Mouse (Mus musculus) hindbrain, embryonic 10.5 days (tissue): Measurements from ENCODE around the gene Dennd2c. TPM values are rescaled to one million over a fixed set of nuclear protein-coding genes. Genes with fewer than 3 reads are reported as not detected.
A peak's percentile ranks its signal among the peaks of the same experiment; 100 is the strongest.

Experiments used
- DNase-seq: peaks from one replicate; pipeline ENCODE4 v3.0.0-alpha.2; 2017; ENCODE audit warnings: low spot score
- H3K27ac ChIP-seq: fragments of 300-500 bp; sonication (generic); 2 replicates; pipeline ENCODE4 v1.5.1; 2016; ENCODE audit warnings: mild to moderate bottlenecking, moderate library complexity
- H3K27me3 ChIP-seq: fragments of 300-500 bp; sonication (generic); 2 replicates; pipeline ENCODE4 v1.6.1; 2016; ENCODE audit warnings: mild to moderate bottlenecking; ENCODE audit not compliant: poor library complexity, insufficient read depth, severe bottlenecking
- H3K36me3 ChIP-seq: fragments of 300-500 bp; sonication (generic); 2 replicates; pipeline ENCODE4 v1.6.1; 2016; ENCODE audit warnings: mild to moderate bottlenecking, moderate library complexity
- H3K4me1 ChIP-seq: fragments of 300-500 bp; sonication (generic); replicated peaks from 2 replicates; pipeline ENCODE4 v1.6.1; 2016; ENCODE audit warnings: mild to moderate bottlenecking
- H3K4me3 ChIP-seq: fragments of 300-500 bp; sonication (generic); 2 replicates; pipeline ENCODE4 v1.5.1; 2016; ENCODE audit warnings: mild to moderate bottlenecking, moderate library complexity
- H3K9me3 ChIP-seq: fragments of 300-500 bp; sonication (generic); 2 replicates; pipeline ENCODE4 v1.6.1; 2016; ENCODE audit warnings: mild to moderate bottlenecking, moderate library complexity
- WGBS: fragments of 180-500 bp; shearing (Covaris S2); methylation state at CpG from one replicate; pipeline ENCODE4 v1.1.7; 2016; 5-methylcytosine and 5-hydroxymethylcytosine counted together
- polyA plus RNA-seq: library from polyadenylated mRNA; unstranded; fragments of >200 nt; fragmentation: Nextera tagmentation; extraction: Ambion mirVana; gene quantifications from 2 replicates; pipeline ENCODE4 v1.2.1, GENCODE M21; 2016

The Dennd2c gene
- polyA plus RNA-seq, 1 experiment from 2014 or later, result 1.7 TPM

GRCm38 (mm10) chr3:103082761-103083160 lies 19.6 kb upstream of the Dennd2c start:
- Histone ChIP-seq H3K36me3 (no peaks in the 10 kb centered on the region), H3K27me3 (no peaks in the 10 kb centered on the region), H3K27ac (no peak overlapping the region), H3K4me1 (peaks cover 6% of the 10 kb centered on the region), H3K4me3 (no peak overlapping the region), H3K9me3 (no peaks in the 10 kb centered on the region)
- no peak for DNase-seq
- 88% methylated on average over 5 of the region's 5 CpGs for WGBS

DNA sequence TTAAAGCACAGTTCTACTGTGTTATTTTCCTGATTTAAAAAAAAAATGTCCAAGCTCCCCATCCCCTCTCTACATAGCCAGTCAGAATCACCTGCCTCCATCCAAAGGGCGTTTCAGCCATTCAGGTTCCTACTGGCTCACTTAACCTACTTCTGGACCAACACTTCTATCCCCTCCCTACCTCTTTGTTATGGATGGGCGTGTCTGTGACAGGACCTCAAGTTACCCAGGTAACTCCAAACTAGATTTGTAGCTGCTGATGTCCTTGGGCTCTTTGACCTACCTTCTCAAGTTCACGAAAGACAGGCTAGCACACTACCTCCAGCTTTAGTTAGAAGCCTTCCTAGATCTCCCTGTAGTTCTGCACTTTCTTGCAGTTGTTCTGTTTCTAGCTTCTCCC lies 16.4 kb upstream of the Dennd2c start:
- no peak for DNase-seq
- peaks cover 4% of the 10 kb centered on the region for H3K4me1 ChIP-seq
- no peak overlapping the region for H3K4me3 ChIP-seq
- H3K27me3 ChIP-seq, result no peaks in the 10 kb centered on the region
- no peak overlapping the region for H3K27ac ChIP-seq
- H3K9me3 ChIP-seq, result no peaks in the 10 kb centered on the region
- WGBS, result 83% methylated on average over 3 of the region's 3 CpGs
- H3K36me3 ChIP-seq, result no peaks in the 10 kb centered on the region

DNA sequence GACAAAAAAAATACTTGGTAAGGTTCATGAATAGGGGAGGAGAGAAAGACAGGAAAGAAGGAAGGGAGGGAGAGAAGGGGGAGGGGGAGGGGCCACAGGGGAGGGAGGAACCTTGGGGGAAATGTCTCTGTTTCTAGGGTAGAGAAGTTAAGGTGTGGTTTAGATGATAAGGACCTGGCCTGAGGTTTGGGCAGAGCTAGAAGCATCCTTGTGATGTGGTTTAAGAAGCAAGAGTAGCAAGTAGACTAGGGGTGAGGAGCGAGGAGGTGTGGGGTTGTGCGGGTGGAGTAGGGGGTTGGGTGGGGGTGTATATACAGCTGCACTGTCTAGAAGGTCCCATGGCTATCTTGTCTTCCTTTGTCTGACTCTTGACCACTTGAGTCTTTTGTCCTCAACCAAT lies 10.7 kb upstream of the Dennd2c start:
- Histone ChIP-seq H3K4me1 (no peaks in the 10 kb centered on the region), H3K27me3 (no peaks in the 10 kb centered on the region), H3K36me3 (no peaks in the 10 kb centered on the region), H3K9me3 (no peaks in the 10 kb centered on the region), H3K4me3 (no peak overlapping the region), H3K27ac (no peak overlapping the region)
- WGBS, result 94% methylated on average over 2 of the region's 2 CpGs
- no peak for DNase-seq

DNA sequence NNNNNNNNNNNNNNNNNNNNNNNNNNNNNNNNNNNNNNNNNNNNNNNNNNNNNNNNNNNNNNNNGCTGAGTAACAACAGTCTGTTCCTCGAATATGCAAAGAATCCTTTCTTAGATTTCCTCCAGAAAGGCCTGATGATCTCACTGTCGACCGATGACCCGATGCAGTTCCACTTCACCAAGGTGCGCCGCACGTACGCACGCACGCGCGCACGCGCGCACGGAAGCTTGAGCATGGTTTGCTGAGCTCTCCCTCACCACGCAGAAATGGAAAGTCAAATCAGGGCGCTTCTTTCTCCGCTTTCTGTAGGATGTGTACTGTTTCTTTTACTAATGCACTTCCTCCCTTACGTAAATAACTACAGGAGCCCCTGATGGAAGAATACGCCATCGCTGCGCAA lies 3.7 kb upstream of the Dennd2c start:
- Histone ChIP-seq H3K27me3 (peaks cover 33% of the 10 kb centered on the region), H3K4me1 (peaks cover 16% of the 10 kb centered on the region), H3K9me3 (no peaks in the 10 kb centered on the region), H3K4me3 (no peak overlapping the region), H3K36me3 (no peaks in the 10 kb centered on the region), H3K27ac (no peak overlapping the region)
- no peak for DNase-seq
- 77% methylated on average over 23 of the region's 23 CpGs for WGBS

- DNase-seq, result no peak
- no peaks in the 10 kb centered on the region for H3K9me3 ChIP-seq
- no peaks in the 10 kb centered on the region for H3K36me3 ChIP-seq
- no peak overlapping the region for H3K27ac ChIP-seq
- peaks cover 16% of the 10 kb centered on the region for H3K4me1 ChIP-seq
- peaks cover 43% of the 10 kb centered on the region for H3K27me3 ChIP-seq
- WGBS, result 77% methylated on average over 6 of the region's 6 CpGs
- H3K4me3 ChIP-seq, result no peak overlapping the region
These were observed 2.7 kb upstream of the Dennd2c start for GRCm38 (mm10) chr3:103099667-103100066.

- no peak overlapping the region for H3K4me3 ChIP-seq
- peaks cover 46% of the 10 kb centered on the region for H3K27me3 ChIP-seq
- no peak for DNase-seq
- no peaks in the 10 kb centered on the region for H3K36me3 ChIP-seq
- 67% methylated on average over 2 of the region's 2 CpGs for WGBS
- peaks cover 16% of the 10 kb centered on the region for H3K4me1 ChIP-seq
- H3K27ac ChIP-seq, result no peak overlapping the region
- H3K9me3 ChIP-seq, result no peaks in the 10 kb centered on the region
These were observed 1.7 kb upstream of the Dennd2c start for GRCm38 (mm10) chr3:103100735-103101134.

DNA sequence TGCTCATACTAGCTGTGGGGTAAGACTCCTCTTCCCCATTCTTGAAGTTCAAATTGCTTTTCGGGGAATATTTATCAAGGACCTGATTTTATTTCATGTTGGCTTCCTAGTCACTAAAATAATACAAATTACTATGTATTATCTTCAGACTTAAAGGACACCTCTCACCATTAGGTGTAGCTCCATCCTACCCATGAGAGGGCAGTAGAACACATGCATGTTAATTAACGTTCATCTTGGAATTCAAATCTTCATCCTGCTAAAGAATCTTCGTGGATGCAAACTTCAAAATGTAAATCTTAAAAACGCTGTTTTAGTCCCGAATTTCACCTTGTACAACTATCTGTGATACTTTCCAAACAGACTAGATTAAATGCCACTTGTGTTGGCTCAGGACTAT lies 1.2 kb upstream of the Dennd2c start:
- DNase-seq, result no peak
- WGBS, result 70% methylated on average over 5 of the region's 5 CpGs
- no peak overlapping the region for H3K27ac ChIP-seq
- peaks cover 46% of the 10 kb centered on the region for H3K27me3 ChIP-seq
- H3K9me3 ChIP-seq, result no peaks in the 10 kb centered on the region
- H3K36me3 ChIP-seq, result no peaks in the 10 kb centered on the region
- H3K4me1 ChIP-seq, result peaks cover 16% of the 10 kb centered on the region
- H3K4me3 ChIP-seq, result no peak overlapping the region

- Histone ChIP-seq H3K27ac (peak overlapping the region; percentile 80; the same call in 1 of the 2 replicates), H3K4me1 (peaks cover 16% of the 10 kb centered on the region), H3K9me3 (no peaks in the 10 kb centered on the region), H3K36me3 (no peaks in the 10 kb centered on the region), H3K4me3 (peak overlapping the region; percentile 75), H3K27me3 (peaks cover 46% of the 10 kb centered on the region)
- WGBS, result 2% methylated on average over 14 of the region's 14 CpGs
- no peak for DNase-seq
These were observed 495 bp upstream of the Dennd2c start for GRCm38 (mm10) chr3:103101909-103102308.

GRCm38 (mm10) chr3:103107565-103108240 lies 5.3 kb downstream of the Dennd2c start:
- no peak overlapping the region for H3K27ac ChIP-seq
- no peaks in the 10 kb centered on the region for H3K9me3 ChIP-seq
- H3K27me3 ChIP-seq, result peaks cover 25% of the 10 kb centered on the region
- H3K4me3 ChIP-seq, result no peak overlapping the region
- no peaks in the 10 kb centered on the region for H3K36me3 ChIP-seq
- H3K4me1 ChIP-seq, result peaks cover 5% of the 10 kb centered on the region
- DNase-seq, result no peak
- WGBS, result 86% methylated on average over 7 of the region's 7 CpGs

- DNase-seq, result no peak
- 81% methylated on average over 5 of the region's 5 CpGs for WGBS
- Histone ChIP-seq H3K36me3 (no peaks in the 10 kb centered on the region), H3K27ac (no peak overlapping the region), H3K4me1 (no peaks in the 10 kb centered on the region), H3K27me3 (0 out of 2 replicates have a peak, but pooled peaks cover 2% of the 10 kb centered on the region), H3K4me3 (no peak overlapping the region), H3K9me3 (no peaks in the 10 kb centered on the region)
These were observed 9.8 kb downstream of the Dennd2c start for GRCm38 (mm10) chr3:103112216-103112615.

- DNase-seq, result no peak
- 93% methylated on average over 3 of the region's 3 CpGs for WGBS
- Histone ChIP-seq H3K9me3 (no peaks in the 10 kb centered on the region), H3K4me1 (peaks cover 21% of the 10 kb centered on the region), H3K4me3 (no peak overlapping the region), H3K27ac (no peak overlapping the region), H3K36me3 (no peaks in the 10 kb centered on the region), H3K27me3 (no peaks in the 10 kb centered on the region)
These were observed 21.2 kb downstream of the Dennd2c start for GRCm38 (mm10) chr3:103123636-103124035.

DNA sequence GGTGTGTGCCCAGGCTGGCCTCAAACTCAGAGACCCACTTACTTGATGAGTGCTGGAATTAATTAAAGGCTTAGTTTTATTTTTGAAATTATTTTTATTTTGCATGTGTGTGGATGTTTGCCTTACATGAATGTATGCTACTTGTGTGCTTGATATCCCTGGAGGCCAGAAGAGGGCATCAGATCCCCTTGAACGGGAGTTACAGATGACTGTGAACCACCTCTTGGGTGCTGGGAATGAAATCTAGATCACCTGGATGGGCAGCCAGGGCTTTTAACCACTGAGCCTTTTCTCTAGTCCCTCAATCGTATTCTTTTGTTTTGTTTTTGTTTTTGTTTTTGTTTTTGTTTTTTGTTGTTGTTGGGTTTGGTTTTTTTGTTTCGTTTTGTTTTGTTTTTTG lies 23.7 kb downstream of the Dennd2c start:
- DNase-seq, result no peak
- H3K9me3 ChIP-seq, result no peaks in the 10 kb centered on the region
- 92% methylated on average over 3 of the region's 3 CpGs for WGBS
- peaks cover 34% of the 10 kb centered on the region for H3K4me1 ChIP-seq
- no peak overlapping the region for H3K27ac ChIP-seq
- H3K36me3 ChIP-seq, result no peaks in the 10 kb centered on the region
- no peaks in the 10 kb centered on the region for H3K27me3 ChIP-seq
- H3K4me3 ChIP-seq, result no peak overlapping the region

DNA sequence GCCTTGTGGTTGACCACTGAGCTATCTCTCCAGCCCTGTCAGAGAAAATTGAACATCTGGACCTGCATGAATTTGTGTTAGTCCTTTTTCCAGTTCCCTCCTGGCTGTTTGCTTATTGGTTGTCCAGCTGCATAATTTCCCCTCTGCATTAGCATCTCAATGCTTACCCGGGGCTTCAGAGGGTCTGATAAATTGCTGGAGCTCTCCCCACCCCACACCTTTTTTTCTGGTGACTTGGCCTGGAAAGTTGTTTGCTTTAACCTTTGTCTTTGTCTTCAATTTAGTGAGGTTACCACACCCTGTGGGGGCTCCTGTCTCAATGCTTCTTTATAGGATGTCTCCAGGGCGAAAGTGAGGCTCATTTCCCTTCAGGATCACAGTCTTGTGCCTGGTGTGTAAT lies 24.8 kb downstream of the Dennd2c start:
- WGBS, result 14% methylated on average over 2 of the region's 2 CpGs
- Histone ChIP-seq H3K4me1 (peaks cover 34% of the 10 kb centered on the region), H3K9me3 (no peaks in the 10 kb centered on the region), H3K27me3 (no peaks in the 10 kb centered on the region), H3K36me3 (no peaks in the 10 kb centered on the region), H3K4me3 (no peak overlapping the region), H3K27ac (no peak overlapping the region)
- peak; percentile 32 for DNase-seq

- Histone ChIP-seq H3K4me3 (no peak overlapping the region), H3K9me3 (no peaks in the 10 kb centered on the region), H3K36me3 (no peaks in the 10 kb centered on the region), H3K27me3 (no peaks in the 10 kb centered on the region), H3K27ac (peak overlapping the region; percentile 4; the same call in 1 of the 2 replicates), H3K4me1 (peaks cover 34% of the 10 kb centered on the region)
- WGBS, result 59% methylated on average over 5 of the region's 5 CpGs
- no peak for DNase-seq
These were observed 25.3 kb downstream of the Dennd2c start for GRCm38 (mm10) chr3:103127721-103128120.
